Mouse (Mus musculus) intestine, embryonic 15.5 days (tissue): ENCODE measurements around the gene Zfp455. TPM values are rescaled to one million over a fixed set of nuclear protein-coding genes. Genes with fewer than 3 reads are reported as not detected.
"Not testable (repeated sequence)": the region's sequence is repeated elsewhere in the genome, so short reads cannot be mapped to it uniquely, and the experiment has no call there.

Experiments used
- ATAC-seq: fragments of 200-750 bp; cut with Nextera tagmentation; 2 replicates; pipeline ENCODE4 v1.8.0; 2017; ENCODE audit warnings: moderate TSS enrichment, moderate library complexity
- H3K27ac ChIP-seq: fragments of 300-500 bp; sonication (generic); 2 replicates; pipeline ENCODE4 v1.5.1; 2015; ENCODE audit warnings: mild to moderate bottlenecking, inconsistent platforms
- H3K27me3 ChIP-seq: fragments of 300-500 bp; sonication (generic); replicated peaks from 2 replicates; pipeline ENCODE4 v1.6.1; 2015; ENCODE audit warnings: inconsistent platforms
- H3K36me3 ChIP-seq: fragments of 300-500 bp; sonication (generic); 2 replicates; pipeline ENCODE4 v1.6.1; 2015; ENCODE audit warnings: inconsistent platforms
- H3K4me1 ChIP-seq: fragments of 300-500 bp; sonication (generic); replicated peaks from 2 replicates; pipeline ENCODE4 v1.6.1; 2015; ENCODE audit warnings: inconsistent platforms
- H3K4me2 ChIP-seq: fragments of 300-500 bp; sonication (generic); replicated peaks from 2 replicates; pipeline ENCODE4 v1.6.1; 2015; ENCODE audit warnings: mild to moderate bottlenecking, inconsistent platforms
- H3K4me3 ChIP-seq: fragments of 300-500 bp; sonication (generic); replicated peaks from 2 replicates; pipeline ENCODE4 v1.5.1; 2015; ENCODE audit warnings: inconsistent platforms
- H3K9ac ChIP-seq: fragments of 300-500 bp; sonication (generic); 2 replicates; pipeline ENCODE4 v1.6.1; 2015; ENCODE audit warnings: inconsistent platforms
- H3K9me3 ChIP-seq: fragments of 300-500 bp; sonication (generic); 2 replicates; pipeline ENCODE4 v1.6.1; 2016; ENCODE audit warnings: inconsistent platforms
- WGBS: fragments of 180-500 bp; shearing (Covaris S2); methylation state at CpG from one replicate; pipeline ENCODE4 v1.1.7; 2015; 5-methylcytosine and 5-hydroxymethylcytosine counted together
- polyA plus RNA-seq: library from polyadenylated mRNA; unstranded; fragments of >200 nt; fragmentation: Nextera tagmentation; extraction: Ambion mirVana; gene quantifications from 2 replicates; pipeline ENCODE4 v1.2.1, GENCODE M21; 2015

Zfp455 gene
- polyA plus RNA-seq, result 1.4 and 2.0 TPM in 2 replicates

DNA sequence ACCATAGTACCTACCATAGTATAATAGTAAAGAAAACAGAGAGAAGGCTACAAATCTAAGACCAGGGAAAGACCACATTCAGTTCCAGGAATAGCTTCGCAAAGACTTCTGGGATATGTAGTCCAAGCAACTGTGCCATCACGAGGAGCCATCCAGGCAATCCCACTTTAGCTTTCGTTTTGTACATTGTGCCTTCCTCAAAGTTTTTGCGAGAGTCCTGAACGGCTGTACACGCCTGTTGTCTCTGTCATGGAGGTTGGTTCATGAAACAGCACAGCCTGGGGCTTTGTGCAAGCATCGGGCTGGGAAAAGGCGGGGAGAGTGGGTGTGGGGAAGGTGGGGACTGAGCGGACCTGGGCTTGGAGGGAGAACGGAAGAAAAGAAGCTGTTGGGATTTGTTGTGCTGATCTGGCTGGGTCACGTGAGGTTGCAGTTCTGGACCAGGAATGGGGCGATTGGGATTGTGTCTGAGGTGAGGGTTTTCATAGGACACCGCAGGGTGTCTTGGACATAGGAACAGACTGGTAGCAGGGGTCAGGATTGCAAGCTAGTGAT is at the start of gene Zfp455:
Gene Zfp455, plus strand, starts transcription at position 167 of the 555 bp plus-strand sequence.
- Histone ChIP-seq H3K9ac (peak within 1 kb of the TSS; percentile 69), H3K36me3 (no peaks in the 10 kb centered on the region), H3K4me3 (peak within 1 kb of the TSS; percentile 72), H3K9me3 (no peaks in the 10 kb centered on the region), H3K27ac (peak within 1 kb of the TSS; percentile 44; the same call in 1 of the 2 replicates), H3K4me1 (no peaks in the 10 kb centered on the region), H3K4me2 (peak within 1 kb of the TSS; percentile 71), H3K27me3 (no peaks in the 10 kb centered on the region)
- WGBS, result 3% methylated on average over 13 of the region's 13 CpGs
- peak; percentile 96 for ATAC-seq

DNA sequence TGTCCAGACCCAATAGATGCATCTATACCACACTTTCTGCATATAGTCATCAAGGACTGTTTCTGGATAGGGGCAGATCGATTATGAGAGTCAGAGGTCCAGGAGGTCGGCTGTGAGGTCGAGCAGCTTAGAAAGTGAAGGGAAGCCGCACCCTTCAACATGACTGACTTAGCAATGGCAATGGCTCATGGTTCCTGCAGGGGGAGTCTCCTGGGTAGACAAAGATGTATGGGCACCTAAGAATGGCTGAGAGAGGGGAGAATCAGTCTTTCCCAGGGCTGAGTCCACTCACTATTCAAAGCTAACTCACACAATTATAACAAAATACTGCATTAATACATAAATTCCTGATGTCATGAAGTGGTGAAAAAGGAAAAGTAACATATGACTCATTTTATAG is 28.2 kb upstream of the Zfp455 start:
- H3K27ac ChIP-seq, H3K4me2 ChIP-seq, H3K9ac ChIP-seq, H3K4me1 ChIP-seq, H3K36me3 ChIP-seq, ATAC-seq, H3K4me3 ChIP-seq, H3K27me3 ChIP-seq, H3K9me3 ChIP-seq: not testable (repeated sequence)
- 65% methylated on average over 4 of the region's 4 CpGs for WGBS

DNA sequence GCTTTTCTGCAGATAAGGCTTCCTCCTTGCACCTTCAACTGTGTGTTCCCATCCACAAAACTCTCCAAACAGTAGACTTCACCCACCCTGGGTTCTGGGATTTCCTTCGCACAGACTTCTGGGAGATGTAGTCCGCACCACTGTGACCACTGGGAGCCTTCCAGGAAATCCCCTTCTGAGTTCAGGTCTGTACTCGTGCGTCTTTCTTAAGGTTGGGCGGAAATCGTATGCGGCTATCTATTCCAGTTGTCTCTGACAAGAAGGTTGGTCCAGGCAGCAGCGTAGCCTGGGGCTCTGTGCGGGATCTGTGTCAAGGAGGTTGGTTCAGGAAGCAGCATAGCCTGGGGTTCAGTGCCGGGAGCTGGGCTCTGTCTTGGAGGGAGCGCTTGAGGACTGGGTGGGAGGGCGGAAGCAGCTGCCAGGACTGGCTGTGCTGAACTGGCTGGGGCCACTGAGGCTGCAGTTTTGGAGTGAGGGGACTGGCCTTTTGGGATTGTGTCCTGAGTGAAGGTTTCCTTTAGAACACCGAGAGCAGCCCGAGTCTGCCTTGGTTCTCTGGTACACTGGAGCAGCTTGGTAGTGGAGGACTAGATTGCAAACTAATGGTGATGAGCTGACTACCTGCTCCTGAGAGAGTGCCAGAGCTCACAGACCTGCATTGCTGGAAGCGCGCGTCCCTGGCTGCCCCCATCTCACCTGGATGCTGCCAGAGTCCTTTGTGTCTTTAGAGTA is 21.1 kb upstream of the Zfp455 start, which contains the start of gene Rsl1:
Gene Rsl1, plus strand, starts transcription at position 192 of the 732 bp plus-strand sequence.
- H3K27ac ChIP-seq, result peak within 1 kb of the TSS; percentile 78
- H3K4me2 ChIP-seq, result peak within 1 kb of the TSS; percentile 64
- H3K4me1 ChIP-seq, H3K36me3 ChIP-seq, H3K9me3 ChIP-seq, H3K27me3 ChIP-seq: not testable (repeated sequence)
- WGBS, result under 1% methylated on average over 17 of the region's 17 CpGs
- H3K9ac ChIP-seq, result peak within 1 kb of the TSS; percentile 65
- peak; percentile 99 for ATAC-seq
- peak within 1 kb of the TSS; percentile 71 for H3K4me3 ChIP-seq

DNA sequence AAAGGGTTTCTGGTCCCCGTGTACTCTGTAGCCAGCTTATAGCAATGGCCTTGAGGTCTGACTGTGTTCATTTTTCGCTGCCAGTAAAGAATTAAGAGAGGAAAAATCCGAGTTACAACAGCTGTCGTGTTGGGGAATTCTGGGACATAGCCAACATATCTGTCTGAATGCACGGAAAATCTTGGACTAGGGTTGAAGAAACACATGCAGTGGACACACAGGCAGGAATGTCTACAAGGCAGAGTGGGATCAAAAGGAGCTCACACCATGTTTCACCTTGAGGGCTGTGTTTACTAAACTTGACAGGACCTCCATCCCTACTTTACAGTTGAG is 20.6 kb upstream of the Zfp455 start:
- Histone ChIP-seq H3K9ac (peak overlapping the region; percentile 65), H3K4me3 (peak overlapping the region; percentile 71), H3K9me3 (no peaks in the 10 kb centered on the region), H3K4me2 (peak overlapping the region; percentile 64), H3K27ac (no peak overlapping the region), H3K4me1 (no peaks in the 10 kb centered on the region), H3K36me3 (0 out of 2 replicates have a peak, but pooled peaks cover 4% of the 10 kb centered on the region), H3K27me3 (no peaks in the 10 kb centered on the region)
- WGBS, result 16% methylated on average over 5 of the region's 5 CpGs
- ATAC-seq, result no peak

DNA sequence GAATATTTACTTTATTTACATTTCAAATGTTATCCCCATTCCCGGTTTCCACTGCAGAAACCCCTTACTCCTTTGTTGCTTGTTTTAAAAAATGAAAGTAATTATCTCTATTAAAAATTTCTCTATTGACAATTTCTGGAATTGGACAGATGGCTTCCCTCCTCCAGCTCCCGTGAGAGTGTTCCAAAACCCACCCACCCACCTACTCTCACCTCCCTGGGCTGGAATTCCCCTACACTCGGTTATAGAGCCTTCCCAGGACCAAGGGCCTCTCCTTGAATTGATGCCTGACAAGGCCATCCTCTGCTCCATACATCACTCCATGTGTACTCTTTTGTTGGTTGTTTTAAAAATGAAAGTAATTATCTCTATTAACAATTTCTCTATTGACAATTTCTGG is 7.3 kb downstream of the Zfp455 start:
- Histone ChIP-seq H3K9me3 (no peaks in the 10 kb centered on the region), H3K36me3 (no peaks in the 10 kb centered on the region), H3K27ac (no peak overlapping the region), H3K4me2 (no peak overlapping the region), H3K9ac (no peak overlapping the region), H3K4me1 (no peaks in the 10 kb centered on the region), H3K4me3 (no peak overlapping the region), H3K27me3 (no peaks in the 10 kb centered on the region)
- WGBS, result 75% methylated on average over 3 of the region's 3 CpGs
- ATAC-seq, result no peak

DNA sequence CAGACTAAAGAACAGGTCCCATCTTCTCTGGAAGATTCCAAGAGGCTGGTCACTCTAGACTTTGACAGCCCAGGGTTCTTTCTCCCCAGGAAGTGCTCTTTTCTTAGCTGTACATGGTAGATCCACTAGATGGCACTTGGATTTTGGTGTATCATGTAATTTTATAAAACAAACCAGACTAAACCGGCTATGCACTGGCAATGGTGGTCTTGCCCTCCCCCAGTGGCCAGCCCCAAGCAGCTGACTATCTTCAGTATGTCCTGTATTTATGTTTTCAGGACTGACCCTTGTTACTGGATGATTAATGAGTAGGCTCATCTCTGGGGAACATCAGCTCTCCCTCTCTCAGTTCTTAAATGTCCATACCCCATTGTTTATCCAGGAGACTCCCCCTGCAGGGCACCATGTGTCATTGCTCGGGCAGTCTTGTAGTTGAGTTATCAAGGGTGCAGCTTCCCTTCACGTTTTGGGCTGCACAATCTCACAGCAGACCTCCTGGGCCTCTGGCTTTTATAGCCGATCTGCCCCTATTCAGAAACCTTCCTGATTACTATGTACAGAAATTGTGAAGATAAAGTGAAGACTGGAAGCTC is 19.8 kb downstream of the Zfp455 start:
- H3K27ac ChIP-seq, result no peak overlapping the region
- no peaks in the 10 kb centered on the region for H3K9me3 ChIP-seq
- ATAC-seq, result no peak
- no peaks in the 10 kb centered on the region for H3K27me3 ChIP-seq
- no peak overlapping the region for H3K4me2 ChIP-seq
- no peaks in the 10 kb centered on the region for H3K4me1 ChIP-seq
- no peak overlapping the region for H3K4me3 ChIP-seq
- H3K9ac ChIP-seq, result no peak overlapping the region
- no peaks in the 10 kb centered on the region for H3K36me3 ChIP-seq
- 53% methylated on average over 4 of the region's 4 CpGs for WGBS

Other genes with a start within 250 kb of the Zfp455 start
- gene Zfp712, start 133.3 kb upstream of the Zfp455 start, polyA plus RNA-seq, result 2.4 and 3.1 TPM in 2 replicates
- 3.6 and 4.6 TPM in 2 replicates for gene Zfp708, start 96.5 kb upstream of the Zfp455 start, polyA plus RNA-seq
- 2.5 and 3.3 TPM in 2 replicates for gene Gm28557, start 85.9 kb upstream of the Zfp455 start, polyA plus RNA-seq
- gene Rslcan18, start 78.2 kb upstream of the Zfp455 start, polyA plus RNA-seq, result 0.09 and 0.20 TPM in 2 replicates
- gene Zfp759, start 72.8 kb upstream of the Zfp455 start, polyA plus RNA-seq, result 1.7 and 2.1 TPM in 2 replicates
- gene Rsl1, start 21.3 kb upstream of the Zfp455 start, polyA plus RNA-seq, result 7.5 and 7.8 TPM in 2 replicates
- 1.7 TPM in 2 replicates for gene Zfp458, start 84.0 kb downstream of the Zfp455 start, polyA plus RNA-seq
- gene Zfp457, start 112.0 kb downstream of the Zfp455 start, polyA plus RNA-seq, result 0.49 and 0.53 TPM in 2 replicates
- 1.9 and 2.7 TPM in 2 replicates for gene Zfp595, start 138.1 kb downstream of the Zfp455 start, polyA plus RNA-seq
- gene Gm28044, start 166.0 kb downstream of the Zfp455 start, polyA plus RNA-seq, result 0.38 TPM in 1 of 2 replicates, not detected in the other
- 1.0 and 1.2 TPM in 2 replicates for gene Zfp953, start 166.1 kb downstream of the Zfp455 start, polyA plus RNA-seq
- gene Gm28041, start 181.2 kb downstream of the Zfp455 start, polyA plus RNA-seq, result 0.39 and 0.55 TPM in 2 replicates
- 1.4 and 1.7 TPM in 2 replicates for gene Zfp456, start 181.3 kb downstream of the Zfp455 start, polyA plus RNA-seq
- 4.8 and 5.6 TPM in 2 replicates for gene Zfp429, start 205.3 kb downstream of the Zfp455 start, polyA plus RNA-seq
- 1.6 and 3.0 TPM in 2 replicates for gene Zfp459, start 226.9 kb downstream of the Zfp455 start, polyA plus RNA-seq